ENCODE assay signal across 12 mouse cellular contexts in the genomic region with DNA sequence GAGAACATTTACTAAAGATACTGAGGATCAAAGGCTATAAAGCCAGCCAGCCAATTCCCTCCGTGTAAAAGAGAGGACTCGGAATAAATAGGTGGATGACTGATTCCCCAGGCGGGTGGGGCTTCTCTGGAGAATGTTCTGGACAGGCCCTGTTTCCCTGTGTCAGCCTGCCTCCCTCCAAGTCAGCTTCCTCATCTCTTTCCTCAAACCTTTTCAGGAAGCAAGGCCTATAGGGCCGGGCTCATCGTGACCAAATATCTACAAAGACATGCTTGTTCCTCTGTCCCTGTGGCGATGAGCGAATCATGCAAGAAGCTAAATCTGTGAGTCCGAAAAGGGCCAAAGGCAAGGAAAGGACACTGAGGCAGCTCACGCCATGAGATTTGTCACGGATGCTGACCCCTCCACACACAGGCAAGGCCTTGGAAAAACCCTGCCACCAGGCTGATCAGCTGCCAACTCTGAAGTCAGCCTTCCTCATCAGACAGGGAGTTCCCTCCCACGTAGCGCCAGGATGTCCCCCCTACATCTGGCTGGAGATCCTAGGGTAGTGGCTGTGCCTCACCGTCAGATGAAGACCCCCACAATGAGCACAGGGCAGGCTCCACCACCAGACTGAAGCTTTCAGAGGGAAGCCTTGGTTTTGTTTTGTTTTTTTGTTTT. TPM values are rescaled to one million over a fixed set of nuclear protein-coding genes. Genes with fewer than 3 reads are reported as not detected.
DNase-seq lines count a peak whose midpoint lies in the region; ATAC-seq and TF ChIP-seq lines count a peak whose summit lies in the region.
"Had no signal": no experiment of that assay in that cellular context is flagged by ENCODE, and none has a peak within 500 bp of the region (broad histone marks: within the 10 kb centered on the region; RNA-seq: fewer than 3 reads in every experiment).

No protein-coding gene starts in this region.

- WGBS in lung, embryonic 15.5 days, result 56% methylated on average over 13 of the region's 13 CpGs
- WGBS in limb, embryonic 14.5 days, result 72% methylated on average over 13 of the region's 13 CpGs

- no peaks in the 10 kb centered on the region for H3K9me3 ChIP-seq in lung, embryonic 15.5 days
- no peaks in the 10 kb centered on the region for H3K9me3 ChIP-seq in limb, embryonic 14.5 days (ENCODE audit: control insufficient read depth, low read length)

- no peak for ATAC-seq in lung, embryonic 15.5 days (ENCODE audit: borderline replicate concordance, extremely low read depth, low FRiP score, low TSS enrichment)
- ATAC-seq in limb, embryonic 14.5 days (ENCODE audit: low FRiP score, low read depth), result no peak
- ATAC-seq in megakaryocyte, adult 5-6 weeks (ENCODE audit: poor library complexity, severe bottlenecking), result no peak

- intact Hi-C loops in heart, postnatal 10 days (cut with DNase I), result no loop called here

- peak overlapping the region; percentile 38 for H3K27ac ChIP-seq in lung, embryonic 15.5 days
- H3K27ac ChIP-seq in limb, embryonic 14.5 days (replicated peaks; ENCODE audit: low read depth, low read length), result 0 out of 2 replicates have a peak overlapping the region, but pooled peaks have one; percentile 19

- H3K27me3 ChIP-seq in lung, embryonic 15.5 days, result no peaks in the 10 kb centered on the region
- no peaks in the 10 kb centered on the region for H3K27me3 ChIP-seq in limb, embryonic 14.5 days (ENCODE audit: control insufficient read depth, insufficient read depth, low read length)

- H3K4me1 ChIP-seq in lung, embryonic 15.5 days, result peaks cover 78% of the 10 kb centered on the region
- peaks cover 18% of the 10 kb centered on the region for H3K4me1 ChIP-seq in limb, embryonic 14.5 days (ENCODE audit: control insufficient read depth, insufficient read depth, low read length)

- DNase-seq in adrenal gland, adult 2 months, result peak; percentile 63
- no peak for DNase-seq in adrenal gland, postnatal 25 days
- no peak for DNase-seq in lung, adult 18-20 months
- DNase-seq in heart, postnatal 10 days, result peak; percentile 60 to 62
- DNase-seq in limb, embryonic 14.5 days (ENCODE audit: low spot score), result no peak
- no peak for DNase-seq in left cerebral cortex, adult 18-20 months (ENCODE audit: low spot score in 2 of 2)
- DNase-seq: adrenal gland, adult 8-10 months; cerebellum, adult 2 months; liver had no signal

- H3K4me2 ChIP-seq in lung, embryonic 15.5 days, result no peak overlapping the region
- no peak overlapping the region for H3K4me2 ChIP-seq in limb, embryonic 14.5 days (replicated peaks; ENCODE audit: low read depth, low read length, severe bottlenecking)

- no peak overlapping the region for H3K4me3 ChIP-seq in lung, embryonic 15.5 days
- H3K4me3 ChIP-seq in limb, embryonic 14.5 days (replicated peaks; ENCODE audit: low read length), result no peak overlapping the region

- no peaks in the 10 kb centered on the region for H3K36me3 ChIP-seq in lung, embryonic 15.5 days
- no peaks in the 10 kb centered on the region for H3K36me3 ChIP-seq in limb, embryonic 14.5 days (ENCODE audit: control insufficient read depth, insufficient read depth, low read length)

- H3K9ac ChIP-seq in lung, embryonic 15.5 days, result no peak overlapping the region
- 0 out of 2 replicates have a peak overlapping the region, but pooled peaks have one; percentile 0 for H3K9ac ChIP-seq in limb, embryonic 14.5 days (ENCODE audit: low read depth, low read length, severe bottlenecking)

- no peak for TF ChIP-seq POLR2A in limb, embryonic 14.5 days (IDR thresholded peaks at IDR 0.05; ENCODE audit: borderline replicate concordance, extremely low read depth, insufficient read depth, insufficient read length)

RNA-seq across cellular contexts. Expression of a gene that starts 3.3 kb away (rescaled TPM):
- total RNA-seq in adrenal gland, adult 2 months (2021), result 100 to 1,000 TPM in 1 of 2 experiments, 10 to 100 TPM in 1; 87.4 to 150 TPM
- polyA plus RNA-seq in adrenal gland, adult 2 months (2012; rRNA removed), result 122 and 125 TPM in 2 replicates
- 177 and 197 TPM in 2 replicates for total RNA-seq in adrenal gland, postnatal 25 days (2021)
- polyA plus RNA-seq in lung, embryonic 15.5 days (2015; fragmentation: Nextera tagmentation; extraction: Ambion mirVana), result 32.0 and 32.1 TPM in 2 replicates
- 100 to 1,000 TPM; 524 to 560 TPM for total RNA-seq in heart, postnatal 10 days (2021)
- polyA plus RNA-seq in limb, embryonic 14.5 days (2012; rRNA removed), result 97.4 and 126 TPM in 2 replicates
- polyA plus RNA-seq in limb, embryonic 14.5 days (2014; fragmentation: Nextera tagmentation; extraction: Ambion mirVana), result 65.6 and 68.4 TPM in 2 replicates
- under 0.01 TPM in 1 of 2 replicates, not detected in the other for total RNA-seq in megakaryocyte, adult 5-6 weeks (2015)
- 0.04 TPM in 2 replicates for total RNA-seq in megakaryocyte, adult 5-6 weeks (2017)
- total RNA-seq in left cerebral cortex, adult 18-20 months (2021), result 1 to 10 TPM; 4.3 to 5.0 TPM

RNA-seq across cellular contexts. Expression of a gene that starts 12.2 kb away (rescaled TPM):
- not detected for total RNA-seq in adrenal gland, adult 2 months (2021)
- not detected in 2 replicates for polyA plus RNA-seq in adrenal gland, adult 2 months (2012; rRNA removed)
- not detected in 2 replicates for total RNA-seq in adrenal gland, postnatal 25 days (2021)
- polyA plus RNA-seq in lung, embryonic 15.5 days (2015; fragmentation: Nextera tagmentation; extraction: Ambion mirVana), result not detected in 2 replicates
- total RNA-seq in heart, postnatal 10 days (2021), result not detected
- 0.23 and 0.26 TPM in 2 replicates for polyA plus RNA-seq in limb, embryonic 14.5 days (2012; rRNA removed)
- polyA plus RNA-seq in limb, embryonic 14.5 days (2014; fragmentation: Nextera tagmentation; extraction: Ambion mirVana), result 0.30 TPM in 1 of 2 replicates, not detected in the other
- total RNA-seq in megakaryocyte, adult 5-6 weeks (2015), result not detected in 2 replicates
- not detected in 2 replicates for total RNA-seq in megakaryocyte, adult 5-6 weeks (2017)
- total RNA-seq in left cerebral cortex, adult 18-20 months (2021), result not detected
- total RNA-seq: adrenal gland, adult 8-10 months; MEL had no signal
- polyA plus RNA-seq: cerebellum, adult 2 months had no signal

RNA-seq across cellular contexts. Expression of a gene that starts 34.9 kb away (rescaled TPM):
- total RNA-seq in adrenal gland, adult 2 months (2021), result not detected
- 0.16 and 0.33 TPM in 2 replicates for polyA plus RNA-seq in adrenal gland, adult 2 months (2012; rRNA removed)
- total RNA-seq in adrenal gland, postnatal 25 days (2021), result not detected in 2 replicates
- polyA plus RNA-seq in lung, embryonic 15.5 days (2015; fragmentation: Nextera tagmentation; extraction: Ambion mirVana), result 0.16 and 0.94 TPM in 2 replicates
- total RNA-seq in heart, postnatal 10 days (2021), result not detected
- 0.29 and 0.55 TPM in 2 replicates for polyA plus RNA-seq in limb, embryonic 14.5 days (2012; rRNA removed)
- 0.28 TPM in 1 of 2 replicates, not detected in the other for polyA plus RNA-seq in limb, embryonic 14.5 days (2014; fragmentation: Nextera tagmentation; extraction: Ambion mirVana)
- total RNA-seq in megakaryocyte, adult 5-6 weeks (2015), result 0.30 TPM in 1 of 2 replicates, not detected in the other
- total RNA-seq in megakaryocyte, adult 5-6 weeks (2017), result 1.7 TPM in 1 of 2 replicates, not detected in the other
- total RNA-seq in left cerebral cortex, adult 18-20 months (2021), result not detected
- total RNA-seq: MEL had no signal
- polyA plus RNA-seq: cerebellum, adult 2 months had no signal

RNA-seq across cellular contexts. Expression of a gene that starts 55.7 kb away (rescaled TPM):
- total RNA-seq in adrenal gland, adult 2 months (2021), result not detected
- polyA plus RNA-seq in adrenal gland, adult 2 months (2012; rRNA removed), result not detected in 2 replicates
- total RNA-seq in adrenal gland, postnatal 25 days (2021), result not detected in 2 replicates
- polyA plus RNA-seq in lung, embryonic 15.5 days (2015; fragmentation: Nextera tagmentation; extraction: Ambion mirVana), result not detected in 2 replicates
- not detected for total RNA-seq in heart, postnatal 10 days (2021)
- polyA plus RNA-seq in limb, embryonic 14.5 days (2012; rRNA removed), result not detected in 2 replicates
- not detected in 2 replicates for polyA plus RNA-seq in limb, embryonic 14.5 days (2014; fragmentation: Nextera tagmentation; extraction: Ambion mirVana)
- not detected in 2 replicates for total RNA-seq in megakaryocyte, adult 5-6 weeks (2015)
- not detected in 2 replicates for total RNA-seq in megakaryocyte, adult 5-6 weeks (2017)
- total RNA-seq in left cerebral cortex, adult 18-20 months (2021), result not detected
- total RNA-seq: adrenal gland, adult 8-10 months; MEL had no signal
- polyA plus RNA-seq: cerebellum, adult 2 months had no signal

Comparison
In these comparisons a context has a peak if more than half of its experiments do, and no peak if none do; other contexts are left out.
1. DNase-seq: peak in adrenal gland, adult 2 months (single experiment) and heart, postnatal 10 days (2 of 2); none in adrenal gland, postnatal 25 days (single experiment), lung, adult 18-20 months (0 of 2), limb, embryonic 14.5 days (single experiment) and left cerebral cortex, adult 18-20 months (0 of 2).
2. RNA of a gene that starts 3.3 kb away (total RNA-seq): 524 to 560 TPM in heart, postnatal 10 days, 177 to 197 TPM in adrenal gland, postnatal 25 days and 87.4 to 150 TPM in adrenal gland, adult 2 months; 4.3 to 5.0 TPM in left cerebral cortex, adult 18-20 months and under 0.01 to 0.04 TPM in megakaryocyte, adult 5-6 weeks; every median in the first group is over 10 times any median in the second.